Mouse (Mus musculus) stomach, postnatal 0 days (tissue): ENCODE data around the gene Trib2.

Experiments
- CTCF ChIP-seq: IDR thresholded peaks from 2 replicates; pipeline ENCODE4 v1.5.1; 2016; ENCODE audit warnings: antibody characterized with exemption, low read depth, mild to moderate bottlenecking, moderate library complexity
- EP300 ChIP-seq: optimal IDR thresholded peaks from 2 replicates; pipeline ENCODE3; 2016; ENCODE audit warnings: antibody characterized with exemption

DNA sequence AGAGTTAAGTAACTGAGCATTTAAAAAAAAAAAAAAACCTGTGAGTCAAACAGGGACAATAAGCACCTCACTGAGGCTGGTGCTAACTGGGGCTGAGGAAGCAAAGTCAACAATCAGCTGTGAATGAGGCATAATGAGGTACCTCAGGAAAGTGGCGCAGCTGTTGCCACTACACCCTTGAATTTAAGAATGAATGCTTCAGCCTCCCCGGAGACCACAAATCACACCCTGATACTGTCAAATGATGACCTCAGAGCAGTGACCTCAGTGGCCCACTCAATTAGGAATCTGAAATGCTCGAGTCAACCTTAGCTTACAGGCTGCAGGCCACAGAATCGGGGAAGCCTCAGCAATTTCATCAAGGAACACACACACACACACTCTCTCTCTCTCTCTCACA lies 5.0 kb downstream of the Trib2 start:
- TF ChIP-seq CTCF = no peak
- no peak for TF ChIP-seq EP300
